Mouse (Mus musculus) neural tube, embryonic 12.5 days (tissue): ENCODE measurements around the gene Pfn1. TPM values are rescaled to one million over a fixed set of nuclear protein-coding genes. Genes with fewer than 3 reads are reported as not detected.

Experiments used
- ATAC-seq: fragments of 200-750 bp; cut with Nextera tagmentation; 2 replicates; pipeline ENCODE4 v1.8.0; 2017; ENCODE audit warnings: low read depth, mild to moderate bottlenecking, moderate TSS enrichment, moderate library complexity; ENCODE audit not compliant: low FRiP score
- H3K27ac ChIP-seq: fragments of 300-500 bp; sonication (generic); 2 replicates; pipeline ENCODE4 v1.5.1; 2016
- H3K27me3 ChIP-seq: fragments of 300-500 bp; sonication (generic); replicated peaks from 2 replicates; pipeline ENCODE4 v1.6.1; 2016; ENCODE audit warnings: mild to moderate bottlenecking
- H3K36me3 ChIP-seq: fragments of 300-500 bp; sonication (generic); 2 replicates; pipeline ENCODE4 v1.6.1; 2016; ENCODE audit warnings: mild to moderate bottlenecking
- H3K4me1 ChIP-seq: fragments of 300-500 bp; sonication (generic); 2 replicates; pipeline ENCODE4 v1.6.1; 2016
- H3K4me2 ChIP-seq: fragments of 300-500 bp; sonication (generic); replicated peaks from 2 replicates; pipeline ENCODE4 v1.6.1; 2016; ENCODE audit warnings: mild to moderate bottlenecking
- H3K4me3 ChIP-seq: fragments of 300-500 bp; sonication (generic); 2 replicates; pipeline ENCODE4 v1.5.1; 2016
- H3K9ac ChIP-seq: fragments of 300-500 bp; sonication (generic); 2 replicates; pipeline ENCODE4 v1.6.1; 2016; ENCODE audit warnings: mild to moderate bottlenecking
- H3K9me3 ChIP-seq: fragments of 300-500 bp; sonication (generic); 2 replicates; pipeline ENCODE4 v1.6.1; 2016; ENCODE audit warnings: mild to moderate bottlenecking
- WGBS: fragments of 180-500 bp; shearing (Covaris S2); methylation state at CpG from one replicate; pipeline ENCODE4 v1.1.7; 2016; 5-methylcytosine and 5-hydroxymethylcytosine counted together
- polyA plus RNA-seq: library from polyadenylated mRNA; unstranded; fragments of >200 nt; fragmentation: Nextera tagmentation; extraction: Ambion mirVana; gene quantifications from 2 replicates; pipeline ENCODE4 v1.2.1, GENCODE M21; 2016

Pfn1 gene
- polyA plus RNA-seq, 1 experiment from 2014 or later: 1,155 TPM

- Histone ChIP-seq H3K9me3 (no peaks in the 10 kb centered on the region), H3K27ac (no peak within 1 kb of the TSS), H3K4me1 (peaks cover 7% of the 10 kb centered on the region), H3K27me3 (peaks cover 13% of the 10 kb centered on the region; the same call in 1 of the 2 replicates), H3K9ac (no peak within 1 kb of the TSS), H3K4me3 (no peak within 1 kb of the TSS), H3K4me2 (no peak within 1 kb of the TSS), H3K36me3 (no peaks in the 10 kb centered on the region)
- 65% methylated on average over 1 of the region's 1 CpGs for WGBS
- ATAC-seq: no peak
Measured at GRCm38 (mm10) chr11:70619101-70619500, 35.3 kb downstream of the Pfn1 start, which contains the start of gene Chrne. TSS of gene Chrne (minus strand) at chr11:70619216.

- WGBS: 15% methylated on average over 21 of the region's 21 CpGs
- peak within 1 kb of the TSS; percentile 58 for H3K4me2 ChIP-seq
- H3K27ac ChIP-seq: no peak within 1 kb of the TSS
- H3K36me3 ChIP-seq: peaks cover 26% of the 10 kb centered on the region
- no peaks in the 10 kb centered on the region for H3K9me3 ChIP-seq
- H3K4me1 ChIP-seq: peaks cover 7% of the 10 kb centered on the region
- peaks cover 13% of the 10 kb centered on the region; the same call in 1 of the 2 replicates for H3K27me3 ChIP-seq
- ATAC-seq: no peak
- H3K4me3 ChIP-seq: peak within 1 kb of the TSS; percentile 8; the same call in 1 of the 2 replicates
- H3K9ac ChIP-seq: 0 out of 2 replicates have a peak within 1 kb of the TSS, but pooled peaks have one; percentile 29
Measured at GRCm38 (mm10) chr11:70615516-70616093, 38.8 kb downstream of the Pfn1 start, which contains the start of gene 4930544D05Rik. TSS of gene 4930544D05Rik (plus strand) at chr11:70615848.

- Histone ChIP-seq H3K36me3 (peaks cover 32% of the 10 kb centered on the region), H3K9me3 (no peaks in the 10 kb centered on the region), H3K9ac (0 out of 2 replicates have a peak overlapping the region, but pooled peaks have one; percentile 29), H3K27me3 (peaks cover 13% of the 10 kb centered on the region; the same call in 1 of the 2 replicates), H3K4me1 (peaks cover 7% of the 10 kb centered on the region), H3K4me3 (peak overlapping the region; percentile 8; the same call in 1 of the 2 replicates), H3K4me2 (peak overlapping the region; percentile 58), H3K27ac (no peak overlapping the region)
- WGBS: 3% methylated on average over 17 of the region's 17 CpGs
- peak; percentile 50; the same call in 1 of the 2 replicates for ATAC-seq
Measured at GRCm38 (mm10) chr11:70615074-70615473, 39.4 kb downstream of the Pfn1 start.

GRCm38 (mm10) chr11:70612505-70612904, 41.9 kb downstream of the Pfn1 start:
- Histone ChIP-seq H3K27me3 (peaks cover 13% of the 10 kb centered on the region; the same call in 1 of the 2 replicates), H3K9ac (no peak overlapping the region), H3K27ac (no peak overlapping the region), H3K9me3 (no peaks in the 10 kb centered on the region), H3K4me3 (no peak overlapping the region), H3K4me2 (no peak overlapping the region), H3K4me1 (peaks cover 7% of the 10 kb centered on the region), H3K36me3 (peaks cover 57% of the 10 kb centered on the region)
- 82% methylated on average over 7 of the region's 7 CpGs for WGBS
- no peak for ATAC-seq

- H3K9ac ChIP-seq: no peak overlapping the region
- no peak overlapping the region for H3K4me3 ChIP-seq
- no peak overlapping the region for H3K27ac ChIP-seq
- H3K36me3 ChIP-seq: peaks cover 75% of the 10 kb centered on the region
- ATAC-seq: no peak
- no peaks in the 10 kb centered on the region for H3K9me3 ChIP-seq
- H3K27me3 ChIP-seq: peaks cover 7% of the 10 kb centered on the region; the same call in 1 of the 2 replicates
- 86% methylated on average over 4 of the region's 4 CpGs for WGBS
- peaks cover 8% of the 10 kb centered on the region for H3K4me1 ChIP-seq
- no peak overlapping the region for H3K4me2 ChIP-seq
Measured at GRCm38 (mm10) chr11:70610752-70611151, 43.7 kb downstream of the Pfn1 start.

- no peaks in the 10 kb centered on the region for H3K9me3 ChIP-seq
- WGBS: 91% methylated on average over 26 of the region's 26 CpGs
- peaks cover 95% of the 10 kb centered on the region for H3K36me3 ChIP-seq
- no peak overlapping the region for H3K4me2 ChIP-seq
- ATAC-seq: no peak
- H3K4me1 ChIP-seq: 0 out of 2 replicates have a peak, but pooled peaks cover 2% of the 10 kb centered on the region
- no peak overlapping the region for H3K9ac ChIP-seq
- H3K27me3 ChIP-seq: no peaks in the 10 kb centered on the region
- no peak overlapping the region for H3K4me3 ChIP-seq
- no peak overlapping the region for H3K27ac ChIP-seq
Measured at GRCm38 (mm10) chr11:70608381-70609066, 45.9 kb downstream of the Pfn1 start.

- no peak overlapping the region for H3K9ac ChIP-seq
- no peak overlapping the region for H3K4me2 ChIP-seq
- H3K9me3 ChIP-seq: no peaks in the 10 kb centered on the region
- no peak overlapping the region for H3K4me3 ChIP-seq
- H3K36me3 ChIP-seq: peaks cover 86% of the 10 kb centered on the region
- no peaks in the 10 kb centered on the region for H3K27me3 ChIP-seq
- no peak for ATAC-seq
- 0 out of 2 replicates have a peak, but pooled peaks cover 2% of the 10 kb centered on the region for H3K4me1 ChIP-seq
- H3K27ac ChIP-seq: no peak overlapping the region
- WGBS: 93% methylated on average over 9 of the region's 9 CpGs
Measured at GRCm38 (mm10) chr11:70607611-70608010, 46.8 kb downstream of the Pfn1 start.

- Histone ChIP-seq H3K4me1 (0 out of 2 replicates have a peak, but pooled peaks cover 2% of the 10 kb centered on the region), H3K36me3 (peaks cover 86% of the 10 kb centered on the region), H3K27ac (no peak overlapping the region), H3K4me2 (no peak overlapping the region), H3K27me3 (no peaks in the 10 kb centered on the region), H3K4me3 (no peak overlapping the region), H3K9ac (no peak overlapping the region), H3K9me3 (no peaks in the 10 kb centered on the region)
- ATAC-seq: no peak
- WGBS: 80% methylated on average over 12 of the region's 12 CpGs
Measured at GRCm38 (mm10) chr11:70606717-70607116, 47.7 kb downstream of the Pfn1 start.

- H3K27me3 ChIP-seq: no peaks in the 10 kb centered on the region
- 0 out of 2 replicates have a peak, but pooled peaks cover 2% of the 10 kb centered on the region for H3K4me1 ChIP-seq
- H3K36me3 ChIP-seq: peaks cover 76% of the 10 kb centered on the region
- no peak overlapping the region for H3K4me2 ChIP-seq
- H3K27ac ChIP-seq: no peak overlapping the region
- 72% methylated on average over 14 of the region's 14 CpGs for WGBS
- H3K9me3 ChIP-seq: no peaks in the 10 kb centered on the region
- no peak for ATAC-seq
- H3K9ac ChIP-seq: no peak overlapping the region
- H3K4me3 ChIP-seq: no peak overlapping the region
Measured at GRCm38 (mm10) chr11:70605024-70605566, 49.3 kb downstream of the Pfn1 start.

Other genes with a start within 250 kb of the Pfn1 start
- gene Pelp1, start 244.6 kb downstream of the Pfn1 start, polyA plus RNA-seq: 37.6 and 38.2 TPM in 2 replicates
- 36.0 and 36.4 TPM in 2 replicates for gene Arrb2, start 222.0 kb downstream of the Pfn1 start, polyA plus RNA-seq
- 35.8 and 38.8 TPM in 2 replicates for gene Med11, start 202.7 kb downstream of the Pfn1 start, polyA plus RNA-seq
- 0.34 and 0.63 TPM in 2 replicates for gene Zmynd15, start 195.2 kb downstream of the Pfn1 start, polyA plus RNA-seq
- gene Cxcl16, start 194.7 kb downstream of the Pfn1 start, polyA plus RNA-seq: 3.5 and 3.9 TPM in 2 replicates
- gene Tm4sf5, start 149.4 kb downstream of the Pfn1 start, polyA plus RNA-seq: not detected in 2 replicates
- gene Vmo1, start 140.0 kb downstream of the Pfn1 start, polyA plus RNA-seq: not detected in 2 replicates
- gene Gltpd2, start 135.4 kb downstream of the Pfn1 start, polyA plus RNA-seq: 0.22 and 0.42 TPM in 2 replicates
- gene Psmb6, start 129.3 kb downstream of the Pfn1 start, polyA plus RNA-seq: 779 and 832 TPM in 2 replicates
- gene Gm40193, start 121.7 kb downstream of the Pfn1 start, polyA plus RNA-seq: not detected in 2 replicates
- gene Pld2, start 114.6 kb downstream of the Pfn1 start, polyA plus RNA-seq: 4.7 and 5.8 TPM in 2 replicates
- 15.8 and 16.6 TPM in 2 replicates for gene Mink1, start 91.8 kb downstream of the Pfn1 start, polyA plus RNA-seq
- not detected in 2 replicates for gene 4930544D05Rik, start 38.8 kb downstream of the Pfn1 start, polyA plus RNA-seq
- gene Chrne, start 35.4 kb downstream of the Pfn1 start, polyA plus RNA-seq: not detected in 2 replicates
- gene Gp1ba, start 15.5 kb downstream of the Pfn1 start, polyA plus RNA-seq: 0.26 and 0.49 TPM in 2 replicates
- gene Rnf167, start 7.4 kb downstream of the Pfn1 start, polyA plus RNA-seq: 91.0 and 101 TPM in 2 replicates
- 152 TPM in 2 replicates for gene Slc25a11, start 7.2 kb downstream of the Pfn1 start, polyA plus RNA-seq
- 19.3 and 20.1 TPM in 2 replicates for gene Eno3, start 2.6 kb upstream of the Pfn1 start, polyA plus RNA-seq
- gene Spag7, start 14.8 kb upstream of the Pfn1 start, polyA plus RNA-seq: 154 and 158 TPM in 2 replicates
- 15.2 and 16.7 TPM in 2 replicates for gene Camta2, start 33.5 kb upstream of the Pfn1 start, polyA plus RNA-seq
- 0.71 and 0.86 TPM in 2 replicates for gene Inca1, start 45.5 kb upstream of the Pfn1 start, polyA plus RNA-seq
- 2.3 and 2.8 TPM in 2 replicates for gene Kif1c, start 45.9 kb upstream of the Pfn1 start, polyA plus RNA-seq
- gene Zfp3, start 109.6 kb upstream of the Pfn1 start, polyA plus RNA-seq: 10.9 and 12.4 TPM in 2 replicates
- gene Scimp, start 157.9 kb upstream of the Pfn1 start, polyA plus RNA-seq: not detected in 2 replicates
- gene Rabep1, start 190.1 kb upstream of the Pfn1 start, polyA plus RNA-seq: 58.7 and 62.1 TPM in 2 replicates